Comparison of ENCODE assay signal across 8 mouse cellular contexts in the genomic region with DNA sequence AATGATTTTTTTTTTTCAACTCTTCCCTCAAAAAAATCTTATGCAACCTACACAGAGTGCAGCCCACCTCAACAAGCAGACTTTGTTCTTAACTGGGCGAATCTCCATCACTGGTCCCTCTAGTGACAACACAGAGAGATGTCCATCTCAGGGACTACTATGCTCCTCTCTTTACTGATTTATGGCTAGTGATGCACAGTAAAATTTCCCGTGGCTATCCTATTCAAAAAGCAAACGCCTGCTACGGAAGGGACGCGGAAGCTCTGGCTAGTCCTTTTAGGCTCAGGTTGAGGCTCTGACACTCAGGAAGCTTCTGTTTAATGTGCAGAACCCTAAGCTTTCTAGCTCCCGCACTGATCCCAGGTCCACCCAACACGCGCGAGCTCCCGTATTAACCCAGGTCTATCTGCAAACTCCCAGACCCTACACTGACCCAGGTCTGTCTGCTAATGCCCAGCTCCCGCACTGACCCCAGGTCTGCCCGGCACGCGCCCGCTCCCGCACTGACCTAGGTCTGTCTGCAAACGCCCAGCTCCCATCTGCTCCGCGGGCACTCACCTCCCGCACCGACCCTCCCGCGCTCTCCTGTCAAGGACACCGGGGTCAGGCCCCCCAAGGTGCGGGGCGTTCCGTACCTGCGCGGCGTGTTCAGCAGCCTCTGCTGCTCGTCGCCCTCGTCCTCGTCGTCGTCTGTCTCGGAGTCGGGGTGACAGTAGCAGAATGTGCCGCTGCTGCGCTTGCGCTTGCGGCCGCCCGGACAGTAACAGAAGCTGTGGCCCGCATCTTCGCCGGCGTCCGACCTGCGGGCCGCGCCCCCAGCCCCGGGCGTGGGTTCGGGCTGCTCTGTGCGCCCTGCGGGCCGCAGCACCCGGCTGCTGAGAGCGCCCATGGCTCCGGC. TPM values are rescaled to one million over a fixed set of nuclear protein-coding genes. Genes with fewer than 3 reads are reported as not detected.
A peak's percentile ranks its signal among the peaks of the same experiment; 100 is the strongest.
DNase-seq lines count a peak whose midpoint lies in the region; ATAC-seq lines count a peak whose summit lies in the region.

No protein-coding gene starts in this region.

- peak; percentile 50 to 81 for DNase-seq in spleen, postnatal 4 days (ENCODE audit: low spot score in 2 of 2)
- DNase-seq in spleen, adult 18-20 months, result no peak
- no peak for DNase-seq in hindbrain, embryonic 11.5 days (ENCODE audit: low spot score)
- peak; percentile 48 for DNase-seq in naive thymus-derived CD4-positive, alpha-beta T cell, adult 2 months (ENCODE audit: low read depth)
- no peak for DNase-seq in T-cell, adult 2 months (ENCODE audit: low spot score)

- peak overlapping the region; percentile 82 for H3K4me3 ChIP-seq in brown adipose tissue, adult 24 weeks (ENCODE audit: insufficient read depth, low read depth, low read length)
- H3K4me3 ChIP-seq in forebrain, embryonic 13.5 days, result peak overlapping the region; percentile 99
- peak overlapping the region; percentile 90 for H3K4me3 ChIP-seq in hindbrain, embryonic 11.5 days (ENCODE audit: low read depth, low read length)
- H3K4me3 ChIP-seq in limb, embryonic 15.5 days, result peak overlapping the region; percentile 99

- H3K36me3 ChIP-seq in forebrain, embryonic 13.5 days (ENCODE audit: poor library complexity, severe bottlenecking), result 0 out of 2 replicates have a peak, but pooled peaks cover 2% of the 10 kb centered on the region
- no peaks in the 10 kb centered on the region for H3K36me3 ChIP-seq in hindbrain, embryonic 11.5 days (ENCODE audit: control insufficient read depth, insufficient read depth, low read length)
- H3K36me3 ChIP-seq in limb, embryonic 15.5 days, result 0 out of 2 replicates have a peak, but pooled peaks cover 4% of the 10 kb centered on the region

- no peaks in the 10 kb centered on the region for H3K9me3 ChIP-seq in forebrain, embryonic 13.5 days (replicated peaks)
- no peaks in the 10 kb centered on the region for H3K9me3 ChIP-seq in hindbrain, embryonic 11.5 days (ENCODE audit: control insufficient read depth, low read length)
- no peaks in the 10 kb centered on the region for H3K9me3 ChIP-seq in limb, embryonic 15.5 days

- H3K4me1 ChIP-seq in brown adipose tissue, adult 24 weeks (ENCODE audit: control insufficient read depth, insufficient read depth, insufficient read length, low read length), result no peaks in the 10 kb centered on the region
- peaks cover 31% of the 10 kb centered on the region for H3K4me1 ChIP-seq in forebrain, embryonic 13.5 days
- no peaks in the 10 kb centered on the region for H3K4me1 ChIP-seq in hindbrain, embryonic 11.5 days (replicated peaks; ENCODE audit: control insufficient read depth, insufficient read depth, low read length)
- peaks cover 10% of the 10 kb centered on the region for H3K4me1 ChIP-seq in limb, embryonic 15.5 days

- H3K4me2 ChIP-seq in forebrain, embryonic 13.5 days, result peak overlapping the region; percentile 93
- peak overlapping the region; percentile 88 for H3K4me2 ChIP-seq in hindbrain, embryonic 11.5 days (replicated peaks; ENCODE audit: low read depth, low read length)
- H3K4me2 ChIP-seq in limb, embryonic 15.5 days, result peak overlapping the region; percentile 95

- peak; percentile 31 for ATAC-seq in forebrain, embryonic 13.5 days
- ATAC-seq in hindbrain, embryonic 11.5 days (ENCODE audit: low FRiP score), result peak; percentile 66
- peak; percentile 64 for ATAC-seq in limb, embryonic 15.5 days (ENCODE audit: insufficient number of reproducible peaks, low FRiP score, low TSS enrichment, low read depth)

- no peaks in the 10 kb centered on the region for H3K27me3 ChIP-seq in forebrain, embryonic 13.5 days
- no peaks in the 10 kb centered on the region for H3K27me3 ChIP-seq in hindbrain, embryonic 11.5 days (ENCODE audit: control insufficient read depth, insufficient read depth, low read length)
- no peaks in the 10 kb centered on the region for H3K27me3 ChIP-seq in limb, embryonic 15.5 days

- WGBS in forebrain, embryonic 13.5 days, result under 1% methylated on average over 60 of the region's 62 CpGs
- WGBS in hindbrain, embryonic 11.5 days, result 1% methylated on average over 62 of the region's 62 CpGs
- WGBS in limb, embryonic 15.5 days, result under 1% methylated on average over 61 of the region's 62 CpGs

- peak overlapping the region; percentile 95 for H3K9ac ChIP-seq in forebrain, embryonic 13.5 days
- H3K9ac ChIP-seq in hindbrain, embryonic 11.5 days (ENCODE audit: low read depth, low read length), result peak overlapping the region; percentile 89
- H3K9ac ChIP-seq in limb, embryonic 15.5 days, result peak overlapping the region; percentile 90

- no peak overlapping the region for H3K27ac ChIP-seq in brown adipose tissue, adult 24 weeks (replicated peaks; ENCODE audit: low read depth, low read length)
- peak overlapping the region; percentile 91 for H3K27ac ChIP-seq in forebrain, embryonic 13.5 days
- H3K27ac ChIP-seq in hindbrain, embryonic 11.5 days (ENCODE audit: low read depth, low read length), result peak overlapping the region; percentile 87
- H3K27ac ChIP-seq in limb, embryonic 15.5 days, result peak overlapping the region; percentile 75

RNA-seq across cellular contexts. Expression of a gene that starts 0.7 kb away (rescaled TPM):
- 6.0 and 7.1 TPM in 2 replicates for polyA plus RNA-seq in brown adipose tissue, adult 24 weeks (2012; ENCODE audit: insufficient read depth, insufficient read length, missing spikeins)
- 41.2 and 42.5 TPM in 2 replicates for polyA plus RNA-seq in forebrain, embryonic 13.5 days (2015; fragmentation: Nextera tagmentation; extraction: Ambion mirVana)
- 51.5 and 54.1 TPM in 2 replicates for polyA plus RNA-seq in hindbrain, embryonic 11.5 days (2014; fragmentation: Nextera tagmentation; extraction: Ambion mirVana)
- polyA plus RNA-seq in limb, embryonic 15.5 days (2015; fragmentation: Nextera tagmentation; extraction: Ambion mirVana), result 25.6 and 31.9 TPM in 2 replicates

RNA-seq across cellular contexts. Expression of a gene that starts 48.2 kb away (rescaled TPM):
- polyA plus RNA-seq in brown adipose tissue, adult 24 weeks (2012; ENCODE audit: insufficient read depth, insufficient read length, missing spikeins), result 113 and 121 TPM in 2 replicates
- polyA plus RNA-seq in forebrain, embryonic 13.5 days (2015; fragmentation: Nextera tagmentation; extraction: Ambion mirVana), result 126 and 145 TPM in 2 replicates
- 130 and 134 TPM in 2 replicates for polyA plus RNA-seq in hindbrain, embryonic 11.5 days (2014; fragmentation: Nextera tagmentation; extraction: Ambion mirVana)
- polyA plus RNA-seq in limb, embryonic 15.5 days (2015; fragmentation: Nextera tagmentation; extraction: Ambion mirVana), result 103 and 108 TPM in 2 replicates

Comparison
In these comparisons a context has a peak if more than half of its experiments do, and no peak if none do; other contexts are left out.
1. DNase-seq: peak in spleen, postnatal 4 days (2 of 2) and naive thymus-derived CD4-positive, alpha-beta T cell, adult 2 months (single experiment); none in spleen, adult 18-20 months (0 of 2), hindbrain, embryonic 11.5 days (single experiment) and T-cell, adult 2 months (single experiment).
2. Peak in every context shown above with its lines, with median percentiles within 50 percentile points of each other: H3K4me3 ChIP-seq, ATAC-seq, H3K4me2 ChIP-seq and H3K9ac ChIP-seq.